Mouse (Mus musculus) heart, embryonic 13.5 days (tissue): ENCODE data around the gene Tmem82. TPM values are rescaled to one million over a fixed set of nuclear protein-coding genes. Genes with fewer than 3 reads are reported as not detected.

Experiments used
- ATAC-seq: fragments of 200-750 bp; cut with Nextera tagmentation; 2 replicates; pipeline ENCODE4 v1.8.0; 2017; ENCODE audit warnings: moderate TSS enrichment; ENCODE audit not compliant: insufficient number of reproducible peaks, low FRiP score, low TSS enrichment; ENCODE audit errors: extremely low read depth
- H3K27ac ChIP-seq: fragments of 300-500 bp; sonication (generic); replicated peaks from 2 replicates; pipeline ENCODE4 v1.5.1; 2015; ENCODE audit warnings: moderate library complexity, mild to moderate bottlenecking, inconsistent platforms
- H3K27me3 ChIP-seq: fragments of 300-500 bp; sonication (generic); replicated peaks from 2 replicates; pipeline ENCODE4 v1.6.1; 2015; ENCODE audit warnings: mild to moderate bottlenecking, inconsistent platforms
- H3K36me3 ChIP-seq: fragments of 300-500 bp; sonication (generic); 2 replicates; pipeline ENCODE4 v1.6.1; 2015; ENCODE audit warnings: mild to moderate bottlenecking, inconsistent platforms
- H3K4me1 ChIP-seq: fragments of 300-500 bp; sonication (generic); 2 replicates; pipeline ENCODE4 v1.6.1; 2015; ENCODE audit warnings: inconsistent platforms
- H3K4me2 ChIP-seq: fragments of 300-500 bp; sonication (generic); 2 replicates; pipeline ENCODE4 v1.6.1; 2015; ENCODE audit warnings: inconsistent platforms, mild to moderate bottlenecking, moderate library complexity
- H3K4me3 ChIP-seq: fragments of 300-500 bp; sonication (generic); 2 replicates; pipeline ENCODE4 v1.5.1; 2015; ENCODE audit warnings: moderate library complexity, mild to moderate bottlenecking, inconsistent platforms
- H3K9ac ChIP-seq: fragments of 300-500 bp; sonication (generic); 2 replicates; pipeline ENCODE4 v1.6.1; 2015; ENCODE audit warnings: inconsistent platforms, mild to moderate bottlenecking, moderate library complexity
- H3K9me3 ChIP-seq: fragments of 300-500 bp; sonication (generic); 2 replicates; pipeline ENCODE4 v1.6.1; 2016; ENCODE audit warnings: inconsistent platforms
- WGBS: fragments of 180-500 bp; shearing (Covaris S2); methylation state at CpG from one replicate; pipeline ENCODE4 v1.1.7; 2015; ENCODE audit warnings: mixed read lengths; 5-methylcytosine and 5-hydroxymethylcytosine counted together
- polyA plus RNA-seq: library from polyadenylated mRNA; unstranded; fragments of >200 nt; fragmentation: Nextera tagmentation; extraction: Ambion mirVana; gene quantifications from 2 replicates; pipeline ENCODE4 v1.2.1, GENCODE M21; 2015

The Tmem82 gene
- polyA plus RNA-seq, 1 experiment from 2014 or later: 0.44 TPM

DNA sequence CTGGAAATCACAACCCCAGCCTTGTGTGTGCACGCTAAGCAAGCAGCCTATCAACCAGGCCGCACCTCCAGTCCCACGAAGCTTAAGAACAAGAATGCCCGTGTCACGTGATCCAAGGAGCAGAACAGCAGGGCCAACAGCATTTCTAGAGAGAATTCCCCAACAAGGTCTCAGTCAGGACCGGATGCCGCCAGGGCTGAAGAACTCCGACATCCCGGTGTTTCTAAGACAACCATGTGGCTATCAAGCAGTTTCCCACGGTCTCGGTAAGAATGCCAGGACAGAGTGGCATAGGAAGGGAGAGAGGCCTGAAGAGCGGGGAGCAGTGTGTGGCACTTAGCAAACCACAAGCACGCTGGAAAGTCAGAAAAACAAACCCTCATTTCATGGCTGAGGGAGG, 35.4 kb upstream of the Tmem82 start:
- 86% methylated on average over 13 of the region's 13 CpGs for WGBS
- H3K9ac ChIP-seq: peak overlapping the region; percentile 3; the same call in 1 of the 2 replicates
- no peaks in the 10 kb centered on the region for H3K9me3 ChIP-seq
- no peak overlapping the region for H3K4me2 ChIP-seq
- H3K27me3 ChIP-seq: no peaks in the 10 kb centered on the region
- H3K4me1 ChIP-seq: peaks cover 63% of the 10 kb centered on the region
- 0 out of 2 replicates have a peak overlapping the region, but pooled peaks have one; percentile 32 for H3K27ac ChIP-seq
- H3K36me3 ChIP-seq: peaks cover 57% of the 10 kb centered on the region
- no peak overlapping the region for H3K4me3 ChIP-seq
- ATAC-seq: no peak

- peaks cover 60% of the 10 kb centered on the region for H3K36me3 ChIP-seq
- no peaks in the 10 kb centered on the region for H3K9me3 ChIP-seq
- H3K27ac ChIP-seq: no peak overlapping the region
- H3K9ac ChIP-seq: no peak overlapping the region
- H3K27me3 ChIP-seq: no peaks in the 10 kb centered on the region
- no peak overlapping the region for H3K4me2 ChIP-seq
- H3K4me3 ChIP-seq: no peak overlapping the region
- peaks cover 59% of the 10 kb centered on the region for H3K4me1 ChIP-seq
- WGBS: 77% methylated on average over 8 of the region's 8 CpGs
- no peak for ATAC-seq
These were observed 34.6 kb upstream of the Tmem82 start for GRCm38 (mm10) chr4:141653044-141653443.

- Histone ChIP-seq H3K9ac (no peak overlapping the region), H3K4me3 (no peak overlapping the region), H3K36me3 (peaks cover 64% of the 10 kb centered on the region), H3K27me3 (no peaks in the 10 kb centered on the region), H3K4me2 (no peak overlapping the region), H3K27ac (no peak overlapping the region), H3K9me3 (no peaks in the 10 kb centered on the region), H3K4me1 (peaks cover 54% of the 10 kb centered on the region)
- 76% methylated on average over 10 of the region's 10 CpGs for WGBS
- ATAC-seq: no peak
These were observed 33.5 kb upstream of the Tmem82 start for GRCm38 (mm10) chr4:141651944-141652343.

DNA sequence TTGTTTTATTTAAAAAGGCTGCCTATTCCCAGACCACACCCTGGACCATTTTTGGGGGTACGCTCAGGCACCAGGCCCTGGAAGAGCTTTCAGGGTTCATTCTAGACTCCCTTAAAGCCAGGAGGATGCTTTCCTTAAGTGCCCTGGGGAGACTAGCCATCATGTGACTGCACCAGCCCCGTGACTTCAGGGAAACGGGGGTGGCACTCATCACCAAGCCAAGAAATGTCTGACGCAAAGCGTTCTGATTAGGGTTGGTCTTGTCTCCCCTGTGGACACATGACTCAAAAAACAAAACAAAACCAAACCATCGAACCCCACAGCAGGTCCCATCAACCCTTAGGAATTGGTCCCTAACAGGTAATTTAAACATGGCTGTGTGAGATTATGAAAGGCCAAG, 32.9 kb upstream of the Tmem82 start:
- no peak overlapping the region for H3K4me2 ChIP-seq
- H3K36me3 ChIP-seq: peaks cover 68% of the 10 kb centered on the region
- ATAC-seq: no peak
- H3K27me3 ChIP-seq: no peaks in the 10 kb centered on the region
- 67% methylated on average over 6 of the region's 6 CpGs for WGBS
- H3K4me1 ChIP-seq: peaks cover 48% of the 10 kb centered on the region
- H3K4me3 ChIP-seq: no peak overlapping the region
- H3K27ac ChIP-seq: no peak overlapping the region
- H3K9me3 ChIP-seq: no peaks in the 10 kb centered on the region
- H3K9ac ChIP-seq: no peak overlapping the region

DNA sequence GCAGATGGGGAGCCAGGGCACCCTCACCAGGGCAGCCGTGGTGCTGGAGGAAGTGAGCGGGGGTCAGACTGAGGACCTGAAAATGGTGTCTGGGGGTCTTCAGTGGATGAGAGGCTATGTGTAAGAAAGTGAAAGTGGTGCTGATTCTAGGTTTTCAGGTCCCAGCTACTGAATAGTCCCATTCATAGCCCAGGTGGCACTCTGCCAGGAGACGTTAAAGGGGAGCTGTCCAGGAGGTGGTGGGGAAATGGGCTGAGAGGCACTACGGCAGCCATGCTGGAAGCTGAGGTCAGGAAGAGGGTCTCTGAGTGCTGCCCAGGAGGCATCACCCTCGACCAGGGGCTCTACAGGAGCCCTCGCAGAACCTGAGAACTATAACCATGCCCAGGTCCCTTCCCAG, 30.8 kb upstream of the Tmem82 start:
- no peak for ATAC-seq
- peaks cover 63% of the 10 kb centered on the region for H3K36me3 ChIP-seq
- WGBS: 60% methylated on average over 6 of the region's 6 CpGs
- no peak overlapping the region for H3K4me2 ChIP-seq
- H3K27me3 ChIP-seq: no peaks in the 10 kb centered on the region
- H3K4me1 ChIP-seq: peaks cover 40% of the 10 kb centered on the region
- no peak overlapping the region for H3K4me3 ChIP-seq
- no peaks in the 10 kb centered on the region for H3K9me3 ChIP-seq
- H3K27ac ChIP-seq: peak overlapping the region; percentile 20
- no peak overlapping the region for H3K9ac ChIP-seq

DNA sequence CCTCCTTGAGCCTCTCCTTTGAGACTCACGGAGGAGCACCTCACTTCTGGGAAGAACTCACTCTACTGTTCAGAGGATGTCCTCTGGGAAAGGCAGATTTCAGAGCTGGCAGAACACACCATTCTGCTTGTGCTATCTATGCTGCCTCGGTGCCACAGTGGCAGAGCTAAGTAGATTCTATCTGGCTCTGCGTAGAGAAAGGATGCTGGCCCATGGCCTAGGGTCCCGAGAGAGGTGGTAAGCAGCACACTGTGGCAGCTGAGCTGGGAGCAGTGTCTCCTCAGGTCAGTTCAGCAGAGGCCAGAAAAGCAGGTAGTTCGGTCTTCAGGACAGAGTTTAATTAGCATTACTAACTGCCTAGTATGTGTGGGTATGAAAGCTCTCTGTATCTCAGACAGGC, 29.8 kb upstream of the Tmem82 start:
- H3K4me2 ChIP-seq: no peak overlapping the region
- no peak overlapping the region for H3K27ac ChIP-seq

GRCm38 (mm10) chr4:141647187-141647586, 28.8 kb upstream of the Tmem82 start:
- Histone ChIP-seq H3K4me2 (no peak overlapping the region), H3K27me3 (no peaks in the 10 kb centered on the region), H3K4me3 (no peak overlapping the region), H3K36me3 (peaks cover 48% of the 10 kb centered on the region), H3K9me3 (no peaks in the 10 kb centered on the region), H3K27ac (no peak overlapping the region), H3K9ac (no peak overlapping the region), H3K4me1 (peaks cover 48% of the 10 kb centered on the region)
- ATAC-seq: no peak
- WGBS: 90% methylated on average over 3 of the region's 3 CpGs

More for the DNA sequence above, 29.8 kb upstream of the Tmem82 start:
- no peaks in the 10 kb centered on the region for H3K9me3 ChIP-seq
- ATAC-seq: no peak
- no peaks in the 10 kb centered on the region for H3K27me3 ChIP-seq
- peaks cover 53% of the 10 kb centered on the region for H3K36me3 ChIP-seq
- peaks cover 44% of the 10 kb centered on the region for H3K4me1 ChIP-seq
- H3K4me3 ChIP-seq: no peak overlapping the region
- WGBS: 87% methylated on average over 5 of the region's 5 CpGs
- H3K9ac ChIP-seq: no peak overlapping the region

DNA sequence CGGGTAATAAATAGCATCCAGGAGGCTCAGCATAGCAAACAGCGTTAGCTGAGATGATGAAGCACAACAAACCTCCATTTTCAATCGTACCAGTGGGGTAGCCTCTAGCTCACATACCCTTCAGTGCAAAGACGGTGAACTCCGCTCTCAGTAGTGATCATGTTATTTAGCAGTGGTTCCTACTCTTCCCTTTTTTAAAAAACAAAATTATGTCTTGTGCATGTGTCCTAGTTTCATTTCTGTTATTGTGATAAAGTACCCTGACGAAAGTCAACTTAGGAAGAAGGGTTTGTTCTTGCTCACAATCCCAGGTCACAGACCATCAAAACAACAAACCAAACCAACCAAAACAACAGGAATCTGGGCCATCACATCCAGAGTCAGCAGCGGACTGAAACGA, 27.6 kb upstream of the Tmem82 start:
- 89% methylated on average over 8 of the region's 8 CpGs for WGBS
- Histone ChIP-seq H3K27ac (no peak overlapping the region), H3K27me3 (no peaks in the 10 kb centered on the region), H3K4me1 (peaks cover 46% of the 10 kb centered on the region), H3K4me2 (no peak overlapping the region), H3K9ac (no peak overlapping the region), H3K9me3 (no peaks in the 10 kb centered on the region), H3K36me3 (peaks cover 50% of the 10 kb centered on the region), H3K4me3 (no peak overlapping the region)
- no peak for ATAC-seq

- Histone ChIP-seq H3K4me3 (no peak overlapping the region), H3K36me3 (peaks cover 63% of the 10 kb centered on the region), H3K9ac (peak overlapping the region; percentile 64), H3K4me2 (peak overlapping the region; percentile 49), H3K27ac (peak overlapping the region; percentile 96), H3K4me1 (peaks cover 35% of the 10 kb centered on the region), H3K9me3 (no peaks in the 10 kb centered on the region), H3K27me3 (no peaks in the 10 kb centered on the region)
- peak; percentile 64 for ATAC-seq
- 13% methylated on average over 7 of the region's 7 CpGs for WGBS
These were observed 24.9 kb upstream of the Tmem82 start for GRCm38 (mm10) chr4:141643118-141643855.

DNA sequence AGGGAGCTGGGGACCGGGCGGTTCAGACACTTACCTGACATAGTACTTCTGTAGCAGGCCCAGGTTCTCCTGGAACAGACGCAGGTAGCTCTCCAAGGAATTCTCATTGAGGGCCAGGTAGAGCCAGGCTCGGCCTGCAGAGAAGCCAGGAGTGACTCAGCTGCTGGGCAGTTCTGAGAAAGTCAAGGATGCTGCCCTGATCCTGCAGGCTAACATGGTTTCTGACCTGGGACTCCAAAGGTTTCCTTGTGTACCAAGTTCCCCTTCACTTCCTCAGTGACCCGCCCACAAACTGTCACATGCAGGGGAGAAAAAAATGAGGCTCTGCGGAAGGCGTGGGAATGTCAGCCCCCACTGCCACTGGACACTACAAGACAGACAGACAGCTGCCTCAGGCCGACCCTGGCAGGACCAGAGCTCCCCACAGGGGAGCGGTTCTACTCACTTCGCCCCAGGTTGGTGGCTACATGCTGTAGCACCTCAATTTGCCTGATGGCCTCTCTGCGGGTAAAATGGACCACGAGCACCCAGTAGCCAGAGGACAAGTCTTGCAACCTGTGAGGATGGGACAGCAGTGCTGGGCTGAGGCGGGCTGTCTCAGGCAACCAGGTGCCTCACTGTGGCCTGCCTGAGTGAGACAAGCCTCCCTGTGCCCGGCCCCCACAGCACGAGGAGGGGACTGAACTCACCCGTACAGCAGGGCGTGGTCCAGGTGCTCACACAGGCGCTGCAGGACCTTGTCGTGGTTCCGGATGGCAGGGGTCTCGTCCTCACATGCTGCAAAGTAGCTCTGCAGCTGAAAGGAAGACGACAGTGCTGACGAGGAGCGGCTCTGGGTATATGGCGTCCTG, 23.8 kb upstream of the Tmem82 start:
- Histone ChIP-seq H3K27me3 (no peaks in the 10 kb centered on the region), H3K4me3 (no peak overlapping the region), H3K4me2 (0 out of 2 replicates have a peak overlapping the region, but pooled peaks have one; percentile 49), H3K4me1 (peaks cover 32% of the 10 kb centered on the region), H3K9me3 (no peaks in the 10 kb centered on the region), H3K27ac (peak overlapping the region; percentile 96), H3K36me3 (peaks cover 65% of the 10 kb centered on the region), H3K9ac (peak overlapping the region; percentile 71)
- no peak for ATAC-seq
- 79% methylated on average over 25 of the region's 25 CpGs for WGBS

- Histone ChIP-seq H3K27ac (peak overlapping the region; percentile 96; the same call in 1 of the 2 replicates), H3K36me3 (peaks cover 65% of the 10 kb centered on the region), H3K4me3 (no peak overlapping the region), H3K4me2 (no peak overlapping the region), H3K9ac (no peak overlapping the region), H3K9me3 (no peaks in the 10 kb centered on the region), H3K27me3 (no peaks in the 10 kb centered on the region), H3K4me1 (peaks cover 32% of the 10 kb centered on the region)
- no peak for ATAC-seq
- 72% methylated on average over 7 of the region's 7 CpGs for WGBS
These were observed 22.9 kb upstream of the Tmem82 start for GRCm38 (mm10) chr4:141641353-141641771.
